33 mouse cellular contexts compared by ENCODE assay signal in the genomic region with DNA sequence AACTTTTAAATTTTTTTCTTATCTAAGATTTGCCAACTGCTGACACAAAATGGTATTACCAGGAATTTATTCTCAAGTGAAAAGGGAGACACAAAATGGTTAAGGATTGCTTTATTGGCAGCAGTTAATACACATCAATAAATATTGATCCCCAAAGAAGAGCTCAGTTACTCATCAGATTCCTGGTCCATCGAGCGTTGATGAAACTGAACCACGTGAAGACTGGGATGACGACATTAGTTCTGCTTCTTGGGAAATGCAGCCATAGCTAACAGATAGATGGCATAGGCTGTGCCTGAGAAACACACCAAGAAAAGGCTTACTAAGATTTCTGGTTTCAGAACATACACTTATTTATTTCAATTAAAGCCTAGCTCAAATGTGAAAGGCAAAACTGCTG. TPM values are rescaled to one million over a fixed set of nuclear protein-coding genes. Genes with fewer than 3 reads are reported as not detected.
"Had no signal": no experiment of that assay in that cellular context is flagged by ENCODE, and none has a peak within 500 bp of the region (broad histone marks: within the 10 kb centered on the region; RNA-seq: fewer than 3 reads in every experiment).

No protein-coding gene starts in this region.

- DNase-seq: left cerebral cortex, postnatal 4 days; liver, embryonic 13.5 days; lung, adult 18-20 months; lung, adult 2 months; lung, embryonic 14.5 days; lung, postnatal 10 days; lung, postnatal 14 days; lung, postnatal 36 days; lung, postnatal 4 days; midbrain, embryonic 14.5 days had no signal

- H3K27me3 ChIP-seq: limb, embryonic 12.5 days; limb, embryonic 13.5 days; limb, embryonic 15.5 days; liver, embryonic 12.5 days; liver, embryonic 13.5 days; liver, embryonic 15.5 days; lung, embryonic 15.5 days; megakaryocyte, embryonic 14.5 days; midbrain, embryonic 12.5 days; midbrain, embryonic 13.5 days; midbrain, embryonic 15.5 days; neural tube, embryonic 12.5 days had no signal

- ATAC-seq: liver, embryonic 12.5 days; lung, postnatal 0 days; midbrain, embryonic 13.5 days; midbrain, embryonic 15.5 days; midbrain, embryonic 16.5 days had no signal

- H3K4me2 ChIP-seq: limb, embryonic 12.5 days; limb, embryonic 13.5 days; limb, embryonic 15.5 days; liver, embryonic 12.5 days; liver, embryonic 13.5 days; liver, embryonic 15.5 days; lung, embryonic 14.5 days; lung, embryonic 15.5 days; midbrain, embryonic 11.5 days; midbrain, embryonic 12.5 days; midbrain, embryonic 13.5 days; midbrain, embryonic 15.5 days; neural tube, embryonic 12.5 days had no signal

- H3K9ac ChIP-seq: limb, embryonic 12.5 days; limb, embryonic 13.5 days; limb, embryonic 15.5 days; liver, embryonic 12.5 days; liver, embryonic 13.5 days; liver, embryonic 14.5 days; liver, embryonic 15.5 days; lung, embryonic 14.5 days; lung, embryonic 15.5 days; midbrain, embryonic 12.5 days; midbrain, embryonic 13.5 days; midbrain, embryonic 15.5 days; neural tube, embryonic 12.5 days had no signal

- H3K9me3 ChIP-seq: limb, embryonic 10.5 days; limb, embryonic 12.5 days; limb, embryonic 13.5 days; limb, embryonic 15.5 days; liver, embryonic 12.5 days; liver, embryonic 13.5 days; liver, embryonic 15.5 days; lung, embryonic 15.5 days; megakaryocyte, embryonic 14.5 days; midbrain, embryonic 10.5 days; midbrain, embryonic 12.5 days; midbrain, embryonic 13.5 days; midbrain, embryonic 15.5 days; neural tube, embryonic 12.5 days had no signal

- H3K4me3 ChIP-seq: left cerebral cortex, adult 2 months; limb, embryonic 10.5 days; limb, embryonic 12.5 days; limb, embryonic 13.5 days; limb, embryonic 15.5 days; liver, embryonic 12.5 days; liver, embryonic 13.5 days; liver, embryonic 15.5 days; lung, embryonic 15.5 days; megakaryocyte, embryonic 14.5 days; midbrain, embryonic 10.5 days; midbrain, embryonic 12.5 days; midbrain, embryonic 13.5 days; midbrain, embryonic 15.5 days; myocyte; neural tube, embryonic 12.5 days had no signal

- H3K27ac ChIP-seq: left cerebral cortex, adult 2 months; limb, embryonic 10.5 days; limb, embryonic 12.5 days; limb, embryonic 13.5 days; limb, embryonic 15.5 days; liver, embryonic 12.5 days; liver, embryonic 13.5 days; liver, embryonic 14.5 days; liver, embryonic 15.5 days; lung, embryonic 15.5 days; macrophage; midbrain, embryonic 10.5 days; midbrain, embryonic 12.5 days; midbrain, embryonic 13.5 days; midbrain, embryonic 15.5 days; neural tube, embryonic 12.5 days had no signal

RNA-seq across cellular contexts. Expression of a gene that starts 36.7 kb away (rescaled TPM):
- total RNA-seq: megakaryocyte progenitor cell, adult 5-6 weeks; megakaryocyte-erythroid progenitor cell, adult 5-6 weeks; monocyte, adult 5-6 weeks had no signal
